Mouse (Mus musculus) neural tube, embryonic 15.5 days (tissue): ENCODE results near the gene Vangl1. TPM values are rescaled to one million over a fixed set of nuclear protein-coding genes. Genes with fewer than 3 reads are reported as not detected.

Source experiments
- ATAC-seq: fragments of 200-750 bp; cut with Nextera tagmentation; 2 replicates; pipeline ENCODE4 v1.8.0; 2017; ENCODE audit warnings: mild to moderate bottlenecking, moderate TSS enrichment, moderate library complexity; ENCODE audit not compliant: low FRiP score
- H3K27ac ChIP-seq: fragments of 300-500 bp; sonication (generic); replicated peaks from 2 replicates; pipeline ENCODE4 v1.5.1; 2015; ENCODE audit warnings: mild to moderate bottlenecking, inconsistent platforms
- H3K27me3 ChIP-seq: fragments of 300-500 bp; sonication (generic); replicated peaks from 2 replicates; pipeline ENCODE4 v1.6.1; 2015; ENCODE audit warnings: inconsistent platforms
- H3K36me3 ChIP-seq: fragments of 300-500 bp; sonication (generic); 2 replicates; pipeline ENCODE4 v1.6.1; 2015; ENCODE audit warnings: inconsistent platforms
- H3K4me1 ChIP-seq: fragments of 300-500 bp; sonication (generic); 2 replicates; pipeline ENCODE4 v1.6.1; 2015; ENCODE audit warnings: inconsistent platforms
- H3K4me2 ChIP-seq: fragments of 300-500 bp; sonication (generic); 2 replicates; pipeline ENCODE4 v1.6.1; 2015; ENCODE audit warnings: inconsistent platforms, mild to moderate bottlenecking, moderate library complexity
- H3K4me3 ChIP-seq: fragments of 300-500 bp; sonication (generic); replicated peaks from 2 replicates; pipeline ENCODE4 v1.5.1; 2015; ENCODE audit warnings: mild to moderate bottlenecking, inconsistent platforms
- H3K9ac ChIP-seq: fragments of 300-500 bp; sonication (generic); replicated peaks from 2 replicates; pipeline ENCODE4 v1.6.1; 2015; ENCODE audit warnings: mild to moderate bottlenecking, inconsistent platforms
- H3K9me3 ChIP-seq: fragments of 300-500 bp; sonication (generic); replicated peaks from 2 replicates; pipeline ENCODE4 v1.6.1; 2016; ENCODE audit warnings: inconsistent platforms
- WGBS: fragments of 180-500 bp; shearing (Covaris S2); methylation state at CpG from one replicate; pipeline ENCODE4 v1.1.7; 2015; ENCODE audit warnings: mixed read lengths; 5-methylcytosine and 5-hydroxymethylcytosine counted together
- polyA plus RNA-seq: library from polyadenylated mRNA; unstranded; fragments of >200 nt; fragmentation: Nextera tagmentation; extraction: Ambion mirVana; gene quantifications from 2 replicates; pipeline ENCODE4 v1.2.1, GENCODE M21; 2015

Gene Vangl1
- polyA plus RNA-seq, 1 experiment from 2014 or later = 9.0 TPM

- Histone ChIP-seq H3K4me3 (no peak overlapping the region), H3K4me2 (no peak overlapping the region), H3K27ac (no peak overlapping the region), H3K36me3 (no peaks in the 10 kb centered on the region), H3K27me3 (0 out of 2 replicates have a peak, but pooled peaks cover 3% of the 10 kb centered on the region), H3K9me3 (no peaks in the 10 kb centered on the region), H3K4me1 (no peaks in the 10 kb centered on the region), H3K9ac (no peak overlapping the region)
- peak; percentile 55 for ATAC-seq
- 79% methylated on average over 7 of the region's 7 CpGs for WGBS
Observed at GRCm38 (mm10) chr3:102111979-102112599, 92.4 kb downstream of the Vangl1 start.

DNA sequence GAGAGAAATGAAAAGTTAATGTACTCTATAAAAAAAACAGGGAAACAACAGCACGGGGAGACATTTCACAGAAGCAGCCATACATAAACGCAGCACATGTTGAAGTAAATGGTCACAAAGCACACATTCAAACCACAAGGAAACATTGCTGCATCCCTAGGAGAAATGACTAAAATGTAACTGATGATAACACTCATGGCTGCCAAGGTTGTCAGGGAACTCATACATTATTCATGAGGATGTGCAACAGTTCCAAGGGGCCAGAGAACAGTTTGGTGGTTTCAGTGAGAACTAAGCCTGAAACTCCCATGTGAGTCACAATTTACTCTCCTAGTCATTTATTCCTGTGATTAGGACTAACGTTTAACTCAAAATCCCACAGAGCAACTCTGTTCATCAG is 96.3 kb downstream of the Vangl1 start:
- 38% methylated on average over 3 of the region's 3 CpGs for WGBS
- H3K27me3 ChIP-seq = 0 out of 2 replicates have a peak, but pooled peaks cover 3% of the 10 kb centered on the region
- no peak overlapping the region for H3K9ac ChIP-seq
- H3K36me3 ChIP-seq = no peaks in the 10 kb centered on the region
- H3K4me1 ChIP-seq = no peaks in the 10 kb centered on the region
- ATAC-seq = peak; percentile 82
- no peaks in the 10 kb centered on the region for H3K9me3 ChIP-seq
- H3K4me2 ChIP-seq = no peak overlapping the region
- H3K4me3 ChIP-seq = no peak overlapping the region
- H3K27ac ChIP-seq = no peak overlapping the region

GRCm38 (mm10) chr3:102103811-102104565 is 100.5 kb downstream of the Vangl1 start:
- H3K4me2 ChIP-seq = no peak overlapping the region
- no peaks in the 10 kb centered on the region for H3K9me3 ChIP-seq
- H3K27ac ChIP-seq = no peak overlapping the region
- H3K4me1 ChIP-seq = no peaks in the 10 kb centered on the region
- H3K4me3 ChIP-seq = no peak overlapping the region
- H3K36me3 ChIP-seq = no peaks in the 10 kb centered on the region
- H3K27me3 ChIP-seq = 0 out of 2 replicates have a peak, but pooled peaks cover 4% of the 10 kb centered on the region
- H3K9ac ChIP-seq = no peak overlapping the region
- 70% methylated on average over 9 of the region's 9 CpGs for WGBS
- ATAC-seq = no peak

Other genes starting within 250 kb of the Vangl1 start
- gene Nhlh2, start 194.6 kb downstream of the Vangl1 start, polyA plus RNA-seq = 14.9 and 19.2 TPM in 2 replicates
- gene Casq2, start 118.3 kb downstream of the Vangl1 start, polyA plus RNA-seq = 4.0 and 6.2 TPM in 2 replicates